Mouse (Mus musculus) hindbrain, embryonic 10.5 days (tissue): Measurements from ENCODE around the gene Idua. TPM values are rescaled to one million over a fixed set of nuclear protein-coding genes. Genes with fewer than 3 reads are reported as not detected.

Source experiments
- DNase-seq: peaks from one replicate; pipeline ENCODE4 v3.0.0-alpha.2; 2017; ENCODE audit warnings: low spot score
- H3K27ac ChIP-seq: fragments of 300-500 bp; sonication (generic); 2 replicates; pipeline ENCODE4 v1.5.1; 2016; ENCODE audit warnings: mild to moderate bottlenecking, moderate library complexity
- H3K27me3 ChIP-seq: fragments of 300-500 bp; sonication (generic); 2 replicates; pipeline ENCODE4 v1.6.1; 2016; ENCODE audit warnings: mild to moderate bottlenecking; ENCODE audit not compliant: poor library complexity, insufficient read depth, severe bottlenecking
- H3K36me3 ChIP-seq: fragments of 300-500 bp; sonication (generic); 2 replicates; pipeline ENCODE4 v1.6.1; 2016; ENCODE audit warnings: mild to moderate bottlenecking, moderate library complexity
- H3K4me1 ChIP-seq: fragments of 300-500 bp; sonication (generic); replicated peaks from 2 replicates; pipeline ENCODE4 v1.6.1; 2016; ENCODE audit warnings: mild to moderate bottlenecking
- H3K4me3 ChIP-seq: fragments of 300-500 bp; sonication (generic); 2 replicates; pipeline ENCODE4 v1.5.1; 2016; ENCODE audit warnings: mild to moderate bottlenecking, moderate library complexity
- H3K9me3 ChIP-seq: fragments of 300-500 bp; sonication (generic); 2 replicates; pipeline ENCODE4 v1.6.1; 2016; ENCODE audit warnings: mild to moderate bottlenecking, moderate library complexity
- WGBS: fragments of 180-500 bp; shearing (Covaris S2); methylation state at CpG from one replicate; pipeline ENCODE4 v1.1.7; 2016; 5-methylcytosine and 5-hydroxymethylcytosine counted together
- polyA plus RNA-seq: library from polyadenylated mRNA; unstranded; fragments of >200 nt; fragmentation: Nextera tagmentation; extraction: Ambion mirVana; gene quantifications from 2 replicates; pipeline ENCODE4 v1.2.1, GENCODE M21; 2016

Gene Idua
- polyA plus RNA-seq, 1 experiment from 2014 or later, result 12.8 TPM

DNA sequence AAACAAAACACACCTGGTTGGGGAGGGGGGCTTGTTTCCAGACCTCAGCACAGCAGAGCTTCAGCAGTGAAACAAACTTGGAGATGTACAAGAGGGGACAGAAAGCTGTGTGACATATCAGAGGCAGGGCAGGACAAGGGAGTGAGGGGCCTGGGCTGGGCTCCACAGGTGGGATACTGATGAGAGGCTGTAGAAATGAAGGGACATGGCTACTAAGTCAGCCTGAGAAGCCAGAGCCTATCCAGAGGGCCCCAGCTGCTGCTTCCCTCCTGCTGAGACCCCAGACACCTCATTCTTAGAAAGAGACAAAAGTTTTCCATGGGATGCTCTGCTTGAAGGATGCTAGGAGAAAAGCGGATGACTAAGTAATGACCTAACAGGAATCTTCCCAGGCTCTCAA, 1.5 kb upstream of the Idua start:
- WGBS, result 78% methylated on average over 1 of the region's 1 CpGs

DNA sequence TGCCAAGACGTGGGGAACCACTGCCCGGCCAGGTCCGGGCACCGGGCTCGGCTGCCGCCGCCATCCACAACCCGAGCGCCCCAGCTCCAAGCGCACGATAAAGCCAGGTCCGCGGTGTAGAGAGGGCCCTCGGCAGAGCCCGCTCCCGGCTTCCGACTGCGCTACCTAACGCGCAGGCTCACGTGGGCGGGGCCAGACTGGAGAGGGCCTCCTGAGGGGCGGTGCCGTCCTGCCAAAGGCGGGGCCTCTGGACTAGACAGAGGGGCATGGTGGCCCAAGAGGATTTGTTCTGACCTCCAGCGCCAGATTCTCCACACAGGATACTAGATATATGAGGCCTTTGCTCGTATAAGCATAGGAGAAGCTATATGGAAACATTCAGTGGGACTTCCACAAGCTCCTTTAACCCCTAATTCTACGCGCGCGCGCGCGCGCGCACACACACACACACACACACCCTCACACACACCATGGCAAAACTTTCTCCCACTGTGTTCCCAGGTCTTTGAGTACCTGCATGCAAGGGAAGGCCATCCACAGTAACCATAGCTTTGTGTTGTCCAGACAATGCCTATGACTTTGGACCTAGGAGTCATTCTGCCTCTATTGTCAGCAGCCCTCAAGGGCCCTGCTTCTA, 619 bp downstream of the Idua start:
- Histone ChIP-seq H3K4me3 (peak overlapping the region; percentile 87), H3K36me3 (peaks cover 23% of the 10 kb centered on the region), H3K27ac (peak overlapping the region; percentile 91), H3K27me3 (peaks cover 9% of the 10 kb centered on the region; the same call in 1 of the 2 replicates), H3K4me1 (peaks cover 29% of the 10 kb centered on the region), H3K9me3 (no peaks in the 10 kb centered on the region)
- 11% methylated on average over 36 of the region's 36 CpGs for WGBS
- peak; percentile 89 for DNase-seq

More for the DNA sequence above, 1.5 kb upstream of the Idua start:
- no peak overlapping the region for H3K27ac ChIP-seq
- H3K4me3 ChIP-seq, result no peak overlapping the region
- peaks cover 44% of the 10 kb centered on the region for H3K36me3 ChIP-seq
- peaks cover 5% of the 10 kb centered on the region; the same call in 1 of the 2 replicates for H3K27me3 ChIP-seq
- no peaks in the 10 kb centered on the region for H3K9me3 ChIP-seq
- no peak for DNase-seq
- peaks cover 29% of the 10 kb centered on the region for H3K4me1 ChIP-seq

DNA sequence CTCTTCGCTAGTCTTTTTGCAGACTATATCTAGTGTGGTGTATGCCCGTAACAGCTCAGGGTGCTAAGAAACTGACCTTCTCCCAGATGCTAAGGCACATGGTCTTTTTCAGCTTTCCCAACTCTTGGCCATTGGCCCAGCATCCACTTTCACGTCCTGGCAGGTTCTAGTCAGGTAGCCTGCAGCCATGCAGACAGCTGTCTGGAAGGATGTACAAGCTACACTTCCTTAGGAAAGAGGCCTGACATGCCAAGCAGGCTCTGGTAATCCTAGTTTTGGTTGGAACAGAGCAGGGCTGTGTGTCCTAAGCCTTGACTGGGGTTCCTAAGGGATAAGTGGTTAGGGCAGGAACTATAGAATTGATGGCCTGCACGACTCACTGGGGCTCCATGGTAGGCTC, 2.6 kb downstream of the Idua start:
- WGBS, result 87% methylated on average over 4 of the region's 4 CpGs

DNA sequence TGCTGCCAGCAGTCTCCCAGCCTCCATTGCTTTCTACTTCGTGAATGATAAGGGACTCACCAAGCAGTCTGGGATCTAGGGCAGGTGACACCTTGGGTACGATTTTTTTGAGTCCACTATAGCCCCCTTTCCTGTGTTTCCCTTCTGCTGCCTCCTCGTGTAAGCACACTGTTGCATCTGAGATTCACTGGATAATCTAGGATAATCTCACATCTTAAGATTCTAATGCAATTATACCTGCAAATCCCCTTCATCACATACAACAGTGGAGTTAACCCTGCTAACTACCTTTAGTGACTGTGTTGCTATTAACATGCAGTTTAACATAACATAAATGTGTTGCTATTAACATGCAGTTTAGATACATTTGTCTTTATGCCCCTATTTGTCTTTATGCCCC, 4.9 kb downstream of the Idua start:
- peaks cover 9% of the 10 kb centered on the region; the same call in 1 of the 2 replicates for H3K27me3 ChIP-seq
- H3K27ac ChIP-seq, result no peak overlapping the region
- no peak for DNase-seq
- H3K4me3 ChIP-seq, result no peak overlapping the region
- H3K4me1 ChIP-seq, result peaks cover 24% of the 10 kb centered on the region
- H3K9me3 ChIP-seq, result no peaks in the 10 kb centered on the region
- 46% methylated on average over 3 of the region's 3 CpGs for WGBS
- H3K36me3 ChIP-seq, result no peaks in the 10 kb centered on the region

More for the DNA sequence above, 2.6 kb downstream of the Idua start:
- Histone ChIP-seq H3K4me3 (no peak overlapping the region), H3K4me1 (peaks cover 29% of the 10 kb centered on the region), H3K27ac (no peak overlapping the region), H3K9me3 (no peaks in the 10 kb centered on the region), H3K27me3 (peaks cover 9% of the 10 kb centered on the region; the same call in 1 of the 2 replicates), H3K36me3 (peaks cover 4% of the 10 kb centered on the region; the same call in 1 of the 2 replicates)
- DNase-seq, result no peak

DNA sequence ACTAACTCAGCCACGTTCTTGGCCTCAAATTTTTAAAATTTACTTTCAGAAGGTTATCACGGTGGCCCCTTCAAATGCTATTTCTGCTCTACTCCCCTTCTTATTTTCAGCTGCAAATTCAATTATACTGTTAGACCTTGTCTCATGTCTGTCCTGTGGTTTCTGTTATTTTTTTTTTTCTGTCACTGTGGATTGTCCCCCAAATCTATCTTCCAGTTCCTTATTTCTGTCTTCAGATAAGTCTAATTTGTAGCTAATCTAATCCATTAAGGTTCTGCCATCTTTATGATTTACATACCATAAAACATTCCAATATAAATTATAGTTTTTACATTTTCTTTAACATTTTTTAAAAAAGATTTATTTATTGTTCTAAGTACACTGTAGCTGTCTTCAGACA, 7.2 kb downstream of the Idua start:
- no peak overlapping the region for H3K4me3 ChIP-seq
- no peaks in the 10 kb centered on the region for H3K9me3 ChIP-seq
- DNase-seq, result no peak
- peaks cover 9% of the 10 kb centered on the region; the same call in 1 of the 2 replicates for H3K27me3 ChIP-seq
- 80% methylated on average over 2 of the region's 2 CpGs for WGBS
- no peak overlapping the region for H3K27ac ChIP-seq
- H3K36me3 ChIP-seq, result peaks cover 11% of the 10 kb centered on the region
- peaks cover 21% of the 10 kb centered on the region for H3K4me1 ChIP-seq

DNA sequence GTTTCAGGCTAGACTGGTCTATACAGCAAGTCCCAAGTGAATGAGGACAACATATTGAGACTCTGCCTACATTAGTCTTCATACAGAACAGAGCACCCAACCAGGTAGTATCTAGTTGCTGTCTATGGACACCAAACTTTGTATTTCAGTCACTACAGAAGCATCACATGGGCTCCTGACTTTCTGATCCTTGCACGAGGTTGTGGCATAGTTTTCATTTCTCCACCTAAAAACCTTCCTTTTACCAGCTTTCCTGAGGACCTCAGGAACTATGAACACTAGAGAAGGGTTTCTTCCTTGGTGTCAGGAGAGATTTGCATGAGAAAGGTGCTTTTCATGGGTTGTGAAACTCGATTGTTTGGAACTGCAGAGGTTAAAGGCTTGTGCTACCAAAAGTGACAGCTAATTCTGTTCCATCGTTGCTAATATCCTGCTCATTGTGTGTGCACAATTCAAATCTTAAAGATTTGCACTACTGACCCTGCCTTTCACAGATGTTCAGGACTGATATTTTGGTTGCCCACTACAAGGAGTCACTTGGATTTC, 8.3 kb downstream of the Idua start:
- 16% methylated on average over 3 of the region's 3 CpGs for WGBS
- peak overlapping the region; percentile 94 for H3K27ac ChIP-seq
- no peak for DNase-seq

DNA sequence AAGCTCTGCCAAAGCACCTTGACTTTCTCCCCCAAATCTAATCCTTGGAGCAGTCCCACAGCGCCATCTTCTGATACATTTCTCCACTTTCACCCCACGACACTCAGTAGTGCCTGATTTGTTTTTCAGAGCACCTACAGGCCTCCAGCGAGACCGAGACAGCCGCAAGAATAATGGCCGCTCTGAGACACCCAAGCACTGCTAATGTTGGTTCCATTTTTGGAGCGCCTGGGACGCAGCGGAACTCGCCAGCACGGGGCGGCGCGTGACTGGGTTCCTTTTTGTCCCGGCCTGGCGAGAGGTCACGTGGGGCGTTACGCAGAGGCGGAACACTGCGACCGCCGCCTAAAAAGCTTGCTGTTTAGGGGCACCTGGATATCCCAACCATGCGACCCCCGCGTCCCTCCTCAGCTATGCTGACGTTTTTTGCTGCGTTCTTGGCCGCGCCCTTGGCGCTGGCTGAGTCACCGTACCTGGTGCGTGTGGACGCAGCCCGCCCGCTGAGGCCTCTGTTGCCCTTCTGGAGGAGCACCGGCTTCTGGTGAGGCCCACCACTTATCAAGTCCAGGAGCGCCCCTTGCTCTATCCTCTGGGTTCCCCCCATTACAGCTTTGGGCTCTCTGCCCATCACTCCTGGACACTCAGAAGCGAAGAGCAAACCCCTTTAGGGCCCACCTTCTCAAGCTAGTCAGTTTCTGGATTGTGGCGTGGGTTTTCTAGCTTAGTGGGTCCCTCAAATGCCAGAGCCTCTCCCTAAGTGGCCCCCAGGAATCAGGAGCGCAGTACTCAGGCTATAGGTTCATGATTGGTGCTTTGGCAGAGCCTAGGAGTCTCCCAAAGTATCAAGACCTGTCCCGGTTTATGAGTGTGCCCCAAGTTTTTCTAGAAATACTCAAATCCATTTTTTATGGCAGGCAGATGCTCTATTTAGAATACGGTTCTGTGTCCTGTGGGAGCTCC, 9.1 kb downstream of the Idua start, which contains the start of gene Dgkq:
Dgkq (minus strand) TSS at position 696 of the 960 bp plus-strand sequence.
- H3K36me3 ChIP-seq, result peaks cover 22% of the 10 kb centered on the region
- H3K27ac ChIP-seq, result peak within 1 kb of the TSS; percentile 94
- peaks cover 21% of the 10 kb centered on the region for H3K4me1 ChIP-seq
- 8% methylated on average over 43 of the region's 43 CpGs for WGBS
- H3K27me3 ChIP-seq, result 0 out of 2 replicates have a peak, but pooled peaks cover 4% of the 10 kb centered on the region
- H3K9me3 ChIP-seq, result no peaks in the 10 kb centered on the region
- peak; percentile 85 for DNase-seq
- H3K4me3 ChIP-seq, result peak within 1 kb of the TSS; percentile 68

More for the DNA sequence above, 8.3 kb downstream of the Idua start:
- Histone ChIP-seq H3K4me3 (peak overlapping the region; percentile 68), H3K4me1 (peaks cover 21% of the 10 kb centered on the region), H3K27me3 (0 out of 2 replicates have a peak, but pooled peaks cover 4% of the 10 kb centered on the region), H3K36me3 (peaks cover 18% of the 10 kb centered on the region), H3K9me3 (no peaks in the 10 kb centered on the region)

DNA sequence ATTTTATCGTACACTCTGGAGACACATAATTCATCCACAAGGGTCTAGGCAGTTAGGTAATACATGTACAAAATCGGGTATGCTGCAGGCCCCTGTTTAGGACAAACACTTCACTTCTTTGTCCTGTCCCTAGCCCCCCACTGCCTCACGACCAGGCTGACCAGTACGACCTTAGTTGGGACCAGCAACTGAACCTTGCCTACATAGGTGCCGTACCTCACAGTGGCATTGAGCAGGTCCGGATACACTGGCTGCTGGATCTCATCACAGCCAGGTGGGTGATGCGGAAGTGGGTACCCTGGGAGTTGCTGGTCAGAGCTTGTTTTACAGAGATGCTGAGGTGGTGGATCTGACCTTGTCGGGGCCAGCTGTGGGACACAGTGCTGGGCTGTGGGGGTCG, 9.9 kb downstream of the Idua start:
- Histone ChIP-seq H3K27me3 (no peaks in the 10 kb centered on the region), H3K4me3 (peak overlapping the region; percentile 68; the same call in 1 of the 2 replicates), H3K4me1 (peaks cover 21% of the 10 kb centered on the region), H3K36me3 (peaks cover 22% of the 10 kb centered on the region), H3K9me3 (no peaks in the 10 kb centered on the region), H3K27ac (peak overlapping the region; percentile 94; the same call in 1 of the 2 replicates)
- WGBS, result 83% methylated on average over 9 of the region's 9 CpGs
- DNase-seq, result no peak

DNA sequence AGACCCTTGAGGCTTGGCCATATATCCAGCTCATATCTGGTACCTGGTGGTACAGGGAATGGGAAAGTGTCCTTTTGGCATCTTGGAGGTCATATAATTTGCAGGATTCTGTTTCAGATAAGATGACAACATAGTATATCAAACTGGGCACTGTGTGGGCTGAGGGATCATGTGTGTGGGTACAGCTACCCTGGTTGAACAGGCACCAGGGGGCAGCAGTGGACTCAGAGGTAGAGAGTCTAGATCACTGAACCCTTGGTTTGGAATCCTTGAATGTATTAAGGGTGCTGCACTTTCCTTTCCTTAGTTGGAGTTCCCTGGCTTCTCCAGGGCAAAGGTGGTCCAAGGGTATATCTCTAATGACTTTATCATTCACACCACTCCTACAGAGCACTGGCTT, 10.7 kb downstream of the Idua start:
- DNase-seq, result peak; percentile 31
- Histone ChIP-seq H3K4me1 (peaks cover 21% of the 10 kb centered on the region), H3K4me3 (no peak overlapping the region), H3K27me3 (no peaks in the 10 kb centered on the region), H3K9me3 (no peaks in the 10 kb centered on the region), H3K36me3 (peaks cover 22% of the 10 kb centered on the region), H3K27ac (no peak overlapping the region)

DNA sequence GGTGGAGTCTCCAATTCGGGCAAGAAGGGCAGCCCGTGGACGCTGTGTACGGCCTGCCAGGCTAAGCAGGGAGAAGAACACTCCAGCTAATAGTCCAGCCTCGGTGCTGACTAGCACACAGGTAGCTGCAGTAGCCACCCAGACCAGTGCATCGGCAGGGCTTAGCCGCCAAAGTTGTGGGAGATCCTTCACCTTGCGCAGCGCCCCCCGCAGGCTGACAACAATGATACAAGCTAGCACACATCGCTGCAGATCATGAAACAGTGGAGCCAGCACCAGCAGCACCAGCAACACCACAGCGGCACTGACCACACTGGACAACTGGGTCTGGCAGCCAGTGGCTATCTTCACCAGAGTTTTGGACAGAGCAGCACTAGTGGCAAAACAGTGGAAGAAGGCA, 11.6 kb downstream of the Idua start:
- WGBS, result 92% methylated on average over 12 of the region's 12 CpGs
- Histone ChIP-seq H3K36me3 (peaks cover 22% of the 10 kb centered on the region), H3K27ac (no peak overlapping the region), H3K4me3 (no peak overlapping the region), H3K27me3 (no peaks in the 10 kb centered on the region), H3K9me3 (no peaks in the 10 kb centered on the region), H3K4me1 (peaks cover 25% of the 10 kb centered on the region)
- no peak for DNase-seq

DNA sequence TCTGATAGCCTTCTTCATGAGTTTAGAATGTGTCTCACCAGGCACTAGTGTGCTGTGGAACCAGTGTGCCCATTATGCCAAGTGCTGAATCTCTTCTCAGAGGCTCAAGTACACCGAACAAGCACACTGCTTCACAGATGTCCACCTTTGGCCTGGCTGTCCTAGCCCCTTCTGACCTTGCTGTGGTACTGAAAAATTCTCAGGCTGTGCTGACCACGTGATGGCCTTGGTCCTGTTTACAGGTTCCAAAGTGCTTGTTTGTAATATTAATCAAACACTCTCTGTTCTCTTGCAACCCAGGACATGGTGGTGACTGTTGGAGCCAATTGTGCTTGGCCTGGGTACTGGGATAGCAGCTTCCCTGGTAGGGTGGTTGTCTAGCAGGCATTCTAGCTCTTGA, 14.5 kb downstream of the Idua start:
- H3K4me1 ChIP-seq, result peaks cover 26% of the 10 kb centered on the region

DNA sequence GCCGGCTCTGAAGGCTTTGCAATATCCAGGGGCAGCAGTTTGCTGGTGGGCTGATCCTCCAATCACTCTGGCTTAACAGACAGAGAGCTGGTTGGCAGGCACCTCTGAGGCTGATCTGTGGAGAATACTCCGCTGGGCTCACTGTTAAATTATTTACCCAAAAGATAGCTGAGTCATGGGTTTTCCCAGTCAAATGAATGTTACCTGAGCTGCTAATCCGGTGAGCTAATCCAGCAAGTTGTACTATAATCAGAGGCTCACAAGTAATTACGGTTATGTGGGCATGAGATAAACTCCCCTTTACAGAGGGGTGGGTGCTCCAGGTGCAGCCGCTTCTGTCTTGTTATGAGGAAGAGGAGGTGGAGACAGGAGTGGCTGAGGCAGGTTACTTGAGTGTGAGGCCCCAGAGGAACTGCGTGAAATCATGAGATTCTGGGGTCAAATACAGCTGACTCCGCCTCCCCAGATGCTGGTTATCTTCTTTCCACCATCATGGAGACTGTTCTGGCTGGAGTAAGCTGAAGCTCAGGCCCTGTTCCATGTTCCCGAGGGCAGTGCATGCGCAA, 15.2 kb downstream of the Idua start, which contains the start of gene Slc26a1:
Slc26a1 (minus strand) TSS at position 319 of the 566 bp plus-strand sequence.
- Histone ChIP-seq H3K4me3 (no peak within 1 kb of the TSS), H3K9me3 (no peaks in the 10 kb centered on the region), H3K27ac (no peak within 1 kb of the TSS), H3K36me3 (peaks cover 22% of the 10 kb centered on the region), H3K27me3 (no peaks in the 10 kb centered on the region), H3K4me1 (peaks cover 19% of the 10 kb centered on the region)
- 80% methylated on average over 9 of the region's 9 CpGs for WGBS
- no peak for DNase-seq

More for the DNA sequence above, 14.5 kb downstream of the Idua start:
- Histone ChIP-seq H3K9me3 (no peaks in the 10 kb centered on the region), H3K27me3 (no peaks in the 10 kb centered on the region), H3K27ac (no peak overlapping the region), H3K4me3 (no peak overlapping the region), H3K36me3 (peaks cover 22% of the 10 kb centered on the region)
- 93% methylated on average over 2 of the region's 2 CpGs for WGBS
- DNase-seq, result no peak
